Mouse (Mus musculus): ENCODE data around the gene Paxx. TPM values are rescaled to one million over a fixed set of nuclear protein-coding genes. Genes with fewer than 3 reads are reported as not detected.
A peak's percentile ranks its signal among the peaks of the same experiment; 100 is the strongest.

The Paxx gene
- polyA plus RNA-seq, 1 experiment from 2014 or later: 34.2 TPM

DNA sequence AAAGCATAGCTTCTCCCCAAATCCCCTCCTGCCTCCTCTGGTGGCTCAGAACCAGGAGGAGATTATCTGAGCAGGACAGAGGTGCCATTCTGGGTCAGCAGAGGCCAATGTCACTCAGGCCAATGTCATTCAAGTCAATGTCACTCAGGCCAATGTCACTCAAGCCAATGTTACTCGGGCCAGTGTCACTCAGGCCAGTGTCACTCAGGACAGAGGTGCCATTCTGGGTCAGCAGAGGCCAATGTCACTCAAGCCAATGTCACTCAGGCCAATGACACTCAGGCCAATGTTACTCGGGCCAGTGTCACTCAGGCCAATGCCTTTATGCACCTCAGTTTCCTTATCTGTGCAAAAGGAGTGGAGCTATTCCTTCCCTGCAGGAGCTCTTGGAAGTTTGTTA, 11.7 kb upstream of the Paxx start:
- Histone ChIP-seq H3K4me2 (replicated peaks; ENCODE audit: low read depth, low read length) (no peak overlapping the region), H3K9me3 (ENCODE audit: control insufficient read depth, low read depth, low read length) (no peaks in the 10 kb centered on the region), H3K4me1 (ENCODE audit: control insufficient read depth, insufficient read depth, low read length) (no peaks in the 10 kb centered on the region), H3K9ac (replicated peaks; ENCODE audit: low read depth, low read length) (no peak overlapping the region), H3K36me3 (ENCODE audit: control insufficient read depth, insufficient read depth, low read length) (no peaks in the 10 kb centered on the region), H3K27me3 (ENCODE audit: control insufficient read depth, insufficient read depth, low read length) (no peaks in the 10 kb centered on the region), H3K27ac (ENCODE audit: low read length) (no peak overlapping the region), H3K4me3 (ENCODE audit: low read depth, low read length) (no peak overlapping the region)
- no peak for ATAC-seq (ENCODE audit: insufficient number of reproducible peaks, insufficient read depth, low FRiP score, low read depth)
- 83% methylated on average over 2 of the region's 2 CpGs for WGBS

DNA sequence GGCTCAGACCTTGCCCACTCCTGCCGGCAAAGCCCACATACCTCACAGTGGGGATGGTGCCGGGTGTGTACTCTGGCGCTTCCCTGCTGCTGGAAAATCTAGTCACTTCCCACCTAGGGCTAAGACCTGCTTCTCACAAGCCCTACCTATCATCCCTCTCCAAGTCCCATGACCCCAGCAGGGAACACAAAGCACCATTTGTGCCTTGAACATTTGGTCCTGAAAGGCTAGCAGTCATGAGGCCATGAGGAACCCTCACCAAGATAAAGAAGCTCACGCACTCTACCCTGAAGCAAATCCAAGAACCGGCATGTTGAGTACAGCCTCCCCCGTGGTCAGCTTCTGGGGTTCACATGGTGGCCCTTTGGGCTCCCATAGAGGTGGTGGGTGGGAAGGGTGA, 9.1 kb upstream of the Paxx start, which contains the start of gene Ptgds:
Gene Ptgds (minus strand): TSS at position 78 of the 400 bp plus-strand sequence.
- Histone ChIP-seq H3K27ac (ENCODE audit: low read length) (no peak within 1 kb of the TSS), H3K4me3 (ENCODE audit: low read depth, low read length) (no peak within 1 kb of the TSS), H3K4me2 (replicated peaks; ENCODE audit: low read depth, low read length) (no peak within 1 kb of the TSS), H3K9me3 (ENCODE audit: control insufficient read depth, low read depth, low read length) (no peaks in the 10 kb centered on the region), H3K9ac (replicated peaks; ENCODE audit: low read depth, low read length) (no peak within 1 kb of the TSS), H3K36me3 (ENCODE audit: control insufficient read depth, insufficient read depth, low read length) (no peaks in the 10 kb centered on the region), H3K27me3 (ENCODE audit: control insufficient read depth, insufficient read depth, low read length) (no peaks in the 10 kb centered on the region), H3K4me1 (ENCODE audit: control insufficient read depth, insufficient read depth, low read length) (no peaks in the 10 kb centered on the region)
- WGBS: 45% methylated on average over 6 of the region's 6 CpGs
- ATAC-seq (ENCODE audit: insufficient number of reproducible peaks, insufficient read depth, low FRiP score, low read depth): no peak

DNA sequence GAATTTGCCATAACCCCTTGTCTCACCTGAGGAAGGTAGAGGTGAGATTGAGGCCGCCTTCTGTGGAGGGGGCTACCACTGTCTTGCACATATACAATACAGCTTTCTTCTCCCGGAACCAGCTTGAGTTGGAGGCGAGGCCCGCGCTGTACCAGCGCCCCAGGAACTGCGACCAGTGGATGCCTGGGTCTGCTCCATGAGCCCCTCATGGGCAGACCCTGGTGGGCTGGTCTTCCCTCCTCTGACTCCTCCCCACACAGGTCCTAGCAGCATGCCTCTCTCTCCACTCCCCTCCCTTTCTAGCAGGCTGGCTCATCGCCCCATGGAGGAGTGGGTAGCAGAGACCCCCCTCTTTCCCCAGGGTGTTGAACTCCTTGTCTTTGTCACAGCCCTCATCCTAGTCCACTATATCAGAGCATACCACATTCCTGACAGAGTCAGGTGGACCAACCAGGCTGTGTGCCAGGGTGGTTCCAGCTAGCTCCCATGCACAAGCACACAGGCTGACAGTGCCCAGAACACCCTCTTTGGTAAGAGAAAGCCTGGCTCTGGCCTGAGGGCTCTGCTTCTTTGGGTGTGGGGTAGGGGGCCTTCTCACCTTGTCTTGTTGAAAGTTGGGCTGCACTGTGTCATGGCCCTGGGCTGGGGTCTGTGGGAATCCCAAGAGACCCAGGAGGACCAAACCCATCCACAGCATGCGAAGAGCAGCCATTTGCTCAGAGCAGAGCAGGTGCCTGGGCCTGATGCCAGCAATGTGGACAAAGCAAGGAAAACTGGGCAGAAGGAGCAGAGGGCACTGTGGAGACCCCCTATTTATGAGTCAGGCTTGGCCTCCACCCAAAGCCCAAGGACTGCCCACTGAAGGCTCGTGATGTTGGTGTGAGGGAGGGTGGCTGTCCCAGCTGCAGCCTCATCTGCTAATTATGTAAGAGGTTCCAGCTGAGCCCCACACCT, 8.3 kb upstream of the Paxx start:
- H3K36me3 ChIP-seq (ENCODE audit: control insufficient read depth, insufficient read depth, low read length): no peaks in the 10 kb centered on the region
- H3K4me1 ChIP-seq (ENCODE audit: control insufficient read depth, insufficient read depth, low read length): no peaks in the 10 kb centered on the region
- no peak for ATAC-seq (ENCODE audit: insufficient number of reproducible peaks, insufficient read depth, low FRiP score, low read depth)
- 61% methylated on average over 10 of the region's 10 CpGs for WGBS
- no peaks in the 10 kb centered on the region for H3K9me3 ChIP-seq (ENCODE audit: control insufficient read depth, low read depth, low read length)
- no peak overlapping the region for H3K27ac ChIP-seq (ENCODE audit: low read length)
- no peaks in the 10 kb centered on the region for H3K27me3 ChIP-seq (ENCODE audit: control insufficient read depth, insufficient read depth, low read length)
- no peak overlapping the region for H3K4me3 ChIP-seq (ENCODE audit: low read depth, low read length)
- no peak overlapping the region for H3K4me2 ChIP-seq (replicated peaks; ENCODE audit: low read depth, low read length)
- no peak overlapping the region for H3K9ac ChIP-seq (replicated peaks; ENCODE audit: low read depth, low read length)

DNA sequence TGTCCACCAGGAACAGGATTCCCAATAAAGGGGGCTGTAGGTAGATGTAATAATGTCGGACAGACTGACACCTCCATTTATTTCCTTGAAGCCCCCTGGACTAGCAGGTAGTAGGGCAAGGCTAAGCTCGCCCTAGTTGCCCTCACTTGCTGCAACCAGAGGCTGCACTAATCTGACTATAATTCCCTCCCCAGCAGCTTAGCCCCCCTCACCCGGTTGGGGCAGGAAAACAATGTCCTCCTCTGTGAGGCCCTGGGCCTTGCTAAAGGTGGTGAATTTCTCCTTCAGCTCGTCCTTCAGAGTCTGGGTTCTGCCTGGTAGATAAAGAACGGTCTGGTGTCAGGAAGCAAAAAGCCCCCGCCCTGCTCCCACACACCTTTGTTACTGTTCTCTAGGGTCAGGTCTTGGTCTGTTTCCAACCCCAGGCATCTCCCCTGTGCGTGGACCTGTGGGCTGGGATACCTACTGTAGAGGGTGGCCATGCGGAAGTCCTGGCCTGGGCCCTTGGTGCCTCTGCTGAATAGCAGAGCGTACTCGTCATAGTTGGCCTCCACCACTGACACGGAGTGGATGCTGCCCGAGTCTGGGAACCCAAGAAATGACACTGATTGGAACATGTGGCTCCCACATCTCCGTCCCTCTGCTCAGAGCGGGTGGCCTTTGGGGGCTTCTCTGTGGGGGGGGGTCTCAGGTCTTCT, 6.9 kb upstream of the Paxx start:
- H3K27ac ChIP-seq (ENCODE audit: low read length): no peak overlapping the region
- no peaks in the 10 kb centered on the region for H3K36me3 ChIP-seq (ENCODE audit: control insufficient read depth, insufficient read depth, low read length)
- H3K9ac ChIP-seq (replicated peaks; ENCODE audit: low read depth, low read length): no peak overlapping the region
- ATAC-seq (ENCODE audit: insufficient number of reproducible peaks, insufficient read depth, low FRiP score, low read depth): no peak
- no peak overlapping the region for H3K4me2 ChIP-seq (replicated peaks; ENCODE audit: low read depth, low read length)
- H3K4me1 ChIP-seq (ENCODE audit: control insufficient read depth, insufficient read depth, low read length): no peaks in the 10 kb centered on the region
- H3K27me3 ChIP-seq (ENCODE audit: control insufficient read depth, insufficient read depth, low read length): no peaks in the 10 kb centered on the region
- 74% methylated on average over 14 of the region's 14 CpGs for WGBS
- no peak overlapping the region for H3K4me3 ChIP-seq (ENCODE audit: low read depth, low read length)
- no peaks in the 10 kb centered on the region for H3K9me3 ChIP-seq (ENCODE audit: control insufficient read depth, low read depth, low read length)

DNA sequence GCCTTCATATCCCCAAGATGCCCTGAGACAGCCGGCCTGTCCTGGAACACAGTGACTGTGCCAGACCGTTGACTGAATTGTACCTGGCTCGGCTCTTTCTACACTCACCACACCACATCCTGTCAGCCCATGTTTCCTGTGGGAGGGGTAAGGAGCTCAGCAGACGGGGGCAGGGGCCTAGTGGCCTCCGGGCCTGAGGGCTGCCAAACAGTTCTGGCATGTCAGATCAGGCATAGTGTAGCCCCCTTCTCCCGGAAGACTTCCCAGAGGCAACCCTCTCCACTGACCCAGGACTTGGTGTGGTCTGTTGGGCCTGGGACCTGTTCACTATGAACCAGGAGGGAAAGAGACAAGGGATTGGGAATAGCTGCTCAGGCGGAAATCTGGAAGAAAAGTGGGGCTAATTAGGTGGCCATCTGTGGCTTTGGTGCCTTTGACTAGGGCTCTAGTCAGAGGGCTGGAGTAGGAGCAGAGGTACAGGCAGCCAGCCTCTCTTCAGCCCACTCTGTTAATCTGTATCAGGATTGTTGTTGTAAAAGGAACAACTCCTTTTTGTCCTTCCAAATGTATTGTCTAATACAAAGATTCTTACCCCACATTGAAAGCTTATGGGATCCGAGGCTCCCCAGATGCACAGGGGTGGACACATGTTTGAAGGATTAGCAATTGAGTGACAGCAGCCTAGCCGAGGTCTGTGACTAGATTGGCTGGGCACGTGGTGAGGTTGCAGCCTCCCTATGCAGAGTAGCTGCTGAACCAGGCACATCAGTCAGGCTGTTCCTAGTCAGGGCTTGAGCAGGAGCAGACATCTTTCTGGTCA, 5.1 kb upstream of the Paxx start:
- H3K4me1 ChIP-seq (ENCODE audit: control insufficient read depth, insufficient read depth, low read length): peaks cover 6% of the 10 kb centered on the region
- no peaks in the 10 kb centered on the region for H3K27me3 ChIP-seq (ENCODE audit: control insufficient read depth, insufficient read depth, low read length)
- no peaks in the 10 kb centered on the region for H3K36me3 ChIP-seq (ENCODE audit: control insufficient read depth, insufficient read depth, low read length)
- no peak for ATAC-seq (ENCODE audit: insufficient number of reproducible peaks, insufficient read depth, low FRiP score, low read depth)
- WGBS: 50% methylated on average over 10 of the region's 10 CpGs
- no peak overlapping the region for H3K9ac ChIP-seq (replicated peaks; ENCODE audit: low read depth, low read length)
- H3K27ac ChIP-seq (ENCODE audit: low read length): no peak overlapping the region
- H3K9me3 ChIP-seq (ENCODE audit: control insufficient read depth, low read depth, low read length): no peaks in the 10 kb centered on the region
- H3K4me3 ChIP-seq (ENCODE audit: low read depth, low read length): no peak overlapping the region
- no peak overlapping the region for H3K4me2 ChIP-seq (replicated peaks; ENCODE audit: low read depth, low read length)

DNA sequence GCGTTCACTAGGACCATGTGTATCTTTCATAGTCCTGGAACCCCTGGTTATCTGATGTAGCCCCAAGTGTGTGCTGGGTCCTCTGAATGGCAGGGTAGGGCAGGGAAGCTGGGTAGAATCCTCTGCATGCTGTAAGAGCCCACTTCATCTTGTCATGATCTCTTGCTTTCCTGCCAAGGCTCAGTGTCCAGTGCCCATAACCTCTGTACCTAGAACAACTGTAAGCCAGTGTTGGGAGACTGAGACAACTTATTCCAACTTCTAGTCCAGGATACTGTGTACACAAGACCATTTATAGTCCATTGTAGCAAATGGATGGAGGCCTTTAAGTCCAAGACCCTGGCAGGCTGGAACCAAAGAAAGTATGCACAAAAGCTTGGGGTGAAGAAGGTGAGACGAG, 4.4 kb upstream of the Paxx start:
- no peak overlapping the region for H3K27ac ChIP-seq (ENCODE audit: low read length)
- H3K4me1 ChIP-seq (ENCODE audit: control insufficient read depth, insufficient read depth, low read length): peaks cover 8% of the 10 kb centered on the region
- no peaks in the 10 kb centered on the region for H3K9me3 ChIP-seq (ENCODE audit: control insufficient read depth, low read depth, low read length)
- no peak overlapping the region for H3K4me2 ChIP-seq (replicated peaks; ENCODE audit: low read depth, low read length)
- no peak for ATAC-seq (ENCODE audit: insufficient number of reproducible peaks, insufficient read depth, low FRiP score, low read depth)
- H3K36me3 ChIP-seq (ENCODE audit: control insufficient read depth, insufficient read depth, low read length): no peaks in the 10 kb centered on the region
- no peak overlapping the region for H3K9ac ChIP-seq (replicated peaks; ENCODE audit: low read depth, low read length)
- no peak overlapping the region for H3K4me3 ChIP-seq (ENCODE audit: low read depth, low read length)
- WGBS: 73% methylated on average over 2 of the region's 2 CpGs
- no peaks in the 10 kb centered on the region for H3K27me3 ChIP-seq (ENCODE audit: control insufficient read depth, insufficient read depth, low read length)

DNA sequence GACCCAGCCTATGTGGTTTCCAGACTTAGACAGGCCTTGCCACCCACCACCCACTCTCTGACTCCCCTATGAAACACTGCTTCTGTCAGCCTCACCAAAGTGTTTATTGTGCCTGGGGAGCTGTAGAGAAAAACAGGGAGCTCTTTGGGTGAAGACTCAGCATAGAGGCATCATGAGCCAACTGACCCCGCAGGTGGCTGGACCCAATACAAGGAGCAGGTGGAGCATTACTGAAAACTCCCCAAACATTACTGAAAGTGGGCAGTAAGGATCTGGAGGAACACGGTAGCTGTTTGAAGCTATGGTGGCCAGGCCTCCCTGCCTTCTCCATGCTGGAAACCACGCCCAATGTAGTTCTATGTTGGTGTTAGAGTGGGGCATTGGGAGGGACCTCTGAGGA, 2.7 kb upstream of the Paxx start:
- peaks cover 17% of the 10 kb centered on the region for H3K4me1 ChIP-seq (ENCODE audit: control insufficient read depth, insufficient read depth, low read length)
- 79% methylated on average over 3 of the region's 3 CpGs for WGBS
- H3K27ac ChIP-seq (ENCODE audit: low read length): no peak overlapping the region
- no peaks in the 10 kb centered on the region for H3K27me3 ChIP-seq (ENCODE audit: control insufficient read depth, insufficient read depth, low read length)
- no peak overlapping the region for H3K4me2 ChIP-seq (replicated peaks; ENCODE audit: low read depth, low read length)
- no peaks in the 10 kb centered on the region for H3K36me3 ChIP-seq (ENCODE audit: control insufficient read depth, insufficient read depth, low read length)
- no peak overlapping the region for H3K4me3 ChIP-seq (ENCODE audit: low read depth, low read length)
- H3K9me3 ChIP-seq (ENCODE audit: control insufficient read depth, low read depth, low read length): no peaks in the 10 kb centered on the region
- ATAC-seq (ENCODE audit: insufficient number of reproducible peaks, insufficient read depth, low FRiP score, low read depth): no peak
- H3K9ac ChIP-seq (replicated peaks; ENCODE audit: low read depth, low read length): no peak overlapping the region

DNA sequence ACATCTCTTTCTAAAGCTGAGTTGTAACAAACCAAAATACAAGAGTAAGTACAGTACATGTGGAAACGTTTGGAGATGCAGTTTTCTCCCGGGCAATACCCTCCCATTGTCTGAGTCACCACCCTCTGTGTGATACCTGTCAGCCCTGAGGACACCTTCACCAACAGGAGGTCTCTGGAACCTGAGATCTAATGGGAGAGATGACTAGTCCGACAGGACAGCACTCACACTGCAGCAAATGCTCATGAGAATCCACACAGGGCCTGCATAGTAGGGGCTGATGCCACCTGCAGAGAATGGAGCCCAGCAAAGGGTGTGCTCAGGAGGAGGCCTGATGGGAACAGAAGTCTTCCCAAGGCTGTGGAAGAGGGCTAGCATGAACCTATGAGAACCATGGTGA, 513 bp upstream of the Paxx start:
- Histone ChIP-seq H3K4me1 (ENCODE audit: control insufficient read depth, insufficient read depth, low read length) (peaks cover 17% of the 10 kb centered on the region), H3K4me2 (replicated peaks; ENCODE audit: low read depth, low read length) (peak overlapping the region; percentile 55), H3K36me3 (ENCODE audit: control insufficient read depth, insufficient read depth, low read length) (peaks cover 6% of the 10 kb centered on the region), H3K4me3 (ENCODE audit: low read depth, low read length) (peak overlapping the region; percentile 47), H3K9me3 (ENCODE audit: control insufficient read depth, low read depth, low read length) (no peaks in the 10 kb centered on the region), H3K9ac (replicated peaks; ENCODE audit: low read depth, low read length) (0 out of 2 replicates have a peak overlapping the region, but pooled peaks have one; percentile 25), H3K27me3 (ENCODE audit: control insufficient read depth, insufficient read depth, low read length) (no peaks in the 10 kb centered on the region), H3K27ac (ENCODE audit: low read length) (peak overlapping the region; percentile 36; the same call in 1 of the 2 replicates)
- WGBS: 20% methylated on average over 3 of the region's 3 CpGs
- ATAC-seq (ENCODE audit: insufficient number of reproducible peaks, insufficient read depth, low FRiP score, low read depth): no peak

All from stomach, embryonic 14.5 days (tissue).